In genomic region chr9:47838890-47839691, GRCm38 (mm10) we compare ENCODE assay signal across 11 mouse cellular contexts.
DNase-seq lines count a peak whose midpoint lies in the region; ATAC-seq and TF ChIP-seq lines count a peak whose summit lies in the region.
"Had no signal": no experiment of that assay in that cellular context is flagged by ENCODE, and none has a peak within 500 bp of the region (broad histone marks: within the 10 kb centered on the region; RNA-seq: fewer than 3 reads in every experiment).

No protein-coding gene starts in this region.

- no peak overlapping the region for H3K27ac ChIP-seq in kidney, postnatal 0 days
- H3K27ac ChIP-seq in forebrain, embryonic 15.5 days (replicated peaks): no peak overlapping the region
- H3K27ac ChIP-seq in limb, embryonic 13.5 days: no peak overlapping the region

- DNase-seq in kidney, postnatal 0 days (ENCODE audit: low spot score): peak; percentile 38
- no peak for DNase-seq in kidney, postnatal 25 days
- peak; percentile 85 for DNase-seq in brain, embryonic 14.5 days (ENCODE audit: low read depth)
- DNase-seq in spleen, postnatal 4 days (ENCODE audit: low spot score in 2 of 2): no peak
- no peak for DNase-seq in heart, adult 8-10 months (ENCODE audit: low spot score)
- no peak for DNase-seq in cerebellum, adult 9-11 months
- DNase-seq: heart, postnatal 4 days had no signal

- no peaks in the 10 kb centered on the region for H3K27me3 ChIP-seq in kidney, postnatal 0 days (ENCODE audit: insufficient read depth, low read length)
- H3K27me3 ChIP-seq in forebrain, embryonic 15.5 days: no peaks in the 10 kb centered on the region
- peaks cover 5% of the 10 kb centered on the region; the same call in 1 of the 2 replicates for H3K27me3 ChIP-seq in limb, embryonic 13.5 days
- H3K27me3 ChIP-seq: Patski had no signal

- no peak overlapping the region for H3K9ac ChIP-seq in kidney, postnatal 0 days (ENCODE audit: low read depth, low read length)
- H3K9ac ChIP-seq in forebrain, embryonic 15.5 days (replicated peaks): no peak overlapping the region
- H3K9ac ChIP-seq in limb, embryonic 13.5 days: 0 out of 2 replicates have a peak overlapping the region, but pooled peaks have one; percentile 13

- no peak for TF ChIP-seq POLR2A in brain, embryonic 14.5 days (IDR thresholded peaks at IDR 0.05; ENCODE audit: borderline replicate concordance, extremely low read depth, insufficient read depth, insufficient read length, poor library complexity, severe bottlenecking)

- H3K4me2 ChIP-seq in kidney, postnatal 0 days (ENCODE audit: low read length): no peak overlapping the region
- H3K4me2 ChIP-seq in forebrain, embryonic 15.5 days (replicated peaks): no peak overlapping the region
- no peak overlapping the region for H3K4me2 ChIP-seq in limb, embryonic 13.5 days (replicated peaks)

- no peaks in the 10 kb centered on the region for H3K36me3 ChIP-seq in kidney, postnatal 0 days (ENCODE audit: insufficient read depth, low read length)
- no peaks in the 10 kb centered on the region for H3K36me3 ChIP-seq in forebrain, embryonic 15.5 days
- H3K36me3 ChIP-seq in limb, embryonic 13.5 days: no peaks in the 10 kb centered on the region

- H3K4me3 ChIP-seq in kidney, postnatal 0 days (replicated peaks; ENCODE audit: low read depth, low read length): no peak overlapping the region
- no peak overlapping the region for H3K4me3 ChIP-seq in forebrain, embryonic 15.5 days
- no peak overlapping the region for H3K4me3 ChIP-seq in limb, embryonic 13.5 days

- 29% methylated on average over 15 of the region's 15 CpGs for WGBS in kidney, postnatal 0 days
- WGBS in forebrain, embryonic 15.5 days: 12% methylated on average over 15 of the region's 15 CpGs
- 15% methylated on average over 15 of the region's 15 CpGs for WGBS in limb, embryonic 13.5 days

- no peaks in the 10 kb centered on the region for H3K9me3 ChIP-seq in kidney, postnatal 0 days (replicated peaks; ENCODE audit: low read length)
- no peaks in the 10 kb centered on the region for H3K9me3 ChIP-seq in forebrain, embryonic 15.5 days
- H3K9me3 ChIP-seq in limb, embryonic 13.5 days: no peaks in the 10 kb centered on the region

- no peak for ATAC-seq in kidney, postnatal 0 days (replicated peaks; ENCODE audit: low FRiP score, low read depth)
- peak; percentile 45; the same call in 1 of the 2 replicates for ATAC-seq in forebrain, embryonic 15.5 days (replicated peaks)
- no peak for ATAC-seq in limb, embryonic 13.5 days (ENCODE audit: low FRiP score, low read depth)
- ATAC-seq: CD4-positive, CD25-positive, alpha-beta regulatory T cell, adult 4 months; Patski had no signal

- no peaks in the 10 kb centered on the region for H3K4me1 ChIP-seq in kidney, postnatal 0 days (replicated peaks; ENCODE audit: insufficient read depth, low read length)
- H3K4me1 ChIP-seq in forebrain, embryonic 15.5 days: peaks cover 15% of the 10 kb centered on the region
- H3K4me1 ChIP-seq in limb, embryonic 13.5 days: peaks cover 19% of the 10 kb centered on the region

- TF ChIP-seq CTCF in kidney, postnatal 0 days (IDR thresholded peaks at IDR 0.05; ENCODE audit: low read depth): no peak
- no peak for TF ChIP-seq CTCF in brain, embryonic 14.5 days (IDR thresholded peaks at IDR 0.05; ENCODE audit: borderline replicate concordance, extremely low read depth, insufficient read depth, insufficient read length)

Comparison
In these comparisons a context has a peak if more than half of its experiments do, and no peak if none do; other contexts are left out.
1. DNase-seq: peak in kidney, postnatal 0 days (single experiment) and brain, embryonic 14.5 days (single experiment); none in kidney, postnatal 25 days (0 of 2), spleen, postnatal 4 days (0 of 2), heart, adult 8-10 months (single experiment) and cerebellum, adult 9-11 months (single experiment).